Mouse (Mus musculus): ENCODE measurements around the gene Adam12. TPM values are rescaled to one million over a fixed set of nuclear protein-coding genes. Genes with fewer than 3 reads are reported as not detected.
A peak's percentile ranks its signal among the peaks of the same experiment; 100 is the strongest.

Adam12 gene
- total and polyA plus RNA-seq, 2 experiments, result 0.28 TPM

DNA sequence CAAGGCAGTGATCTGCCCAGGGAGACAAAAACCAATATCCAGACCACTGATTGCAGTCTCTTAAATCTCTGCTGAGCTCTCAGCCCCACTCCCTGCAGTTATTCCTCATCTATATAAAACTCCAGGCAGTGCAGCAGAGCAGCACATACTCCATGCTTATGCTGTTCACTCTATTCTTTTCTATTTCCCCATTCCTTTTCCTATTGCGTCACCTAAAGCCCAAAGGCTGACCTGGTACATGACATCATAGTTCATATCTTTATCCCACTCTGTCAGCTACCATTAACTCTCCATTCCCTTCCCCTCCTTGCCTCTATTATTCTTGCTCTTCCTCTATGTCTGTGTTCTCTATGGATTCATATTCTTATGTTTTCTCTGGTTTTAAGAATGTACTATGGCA lies 246.3 kb downstream of the Adam12 start:
- Histone ChIP-seq H3K4me1 (ENCODE audit: control insufficient read depth, insufficient read depth, low read length) (no peaks in the 10 kb centered on the region), H3K27ac (replicated peaks; ENCODE audit: insufficient read depth, low read depth, low read length) (no peak overlapping the region), H3K27me3 (ENCODE audit: control insufficient read depth, insufficient read depth, low read length) (no peaks in the 10 kb centered on the region), H3K9ac (ENCODE audit: low read depth, low read length) (no peak overlapping the region), H3K36me3 (ENCODE audit: control insufficient read depth, insufficient read depth, low read length) (no peaks in the 10 kb centered on the region), H3K4me3 (ENCODE audit: insufficient read depth, low read depth, low read length) (no peak overlapping the region), H3K79me2 (ENCODE audit: control insufficient read depth, insufficient read depth, low read length) (no peaks in the 10 kb centered on the region)
- TF ChIP-seq CTCF (IDR thresholded peaks at IDR 0.05; ENCODE audit: low read depth, low read length), result no peak
- TF ChIP-seq POLR2A (IDR thresholded peaks at IDR 0.05; ENCODE audit: extremely low read depth, insufficient read depth, low read length), result no peak
- 88% methylated on average over 1 of the region's 1 CpGs for WGBS
- DNase-seq (ENCODE audit: extremely low read depth, low read depth, low spot score), result no peak

GRCm38 (mm10) chr7:133976388-133977122 lies 255.4 kb downstream of the Adam12 start:
- Histone ChIP-seq H3K27me3 (ENCODE audit: control insufficient read depth, insufficient read depth, low read length) (no peaks in the 10 kb centered on the region), H3K36me3 (ENCODE audit: control insufficient read depth, insufficient read depth, low read length) (no peaks in the 10 kb centered on the region), H3K27ac (replicated peaks; ENCODE audit: insufficient read depth, low read depth, low read length) (no peak overlapping the region), H3K4me3 (ENCODE audit: insufficient read depth, low read depth, low read length) (no peak overlapping the region), H3K9ac (ENCODE audit: low read depth, low read length) (no peak overlapping the region), H3K79me2 (ENCODE audit: control insufficient read depth, insufficient read depth, low read length) (no peaks in the 10 kb centered on the region), H3K4me1 (ENCODE audit: control insufficient read depth, insufficient read depth, low read length) (no peaks in the 10 kb centered on the region)
- DNase-seq (ENCODE audit: extremely low read depth, low read depth, low spot score), result no peak
- no peak for TF ChIP-seq CTCF (IDR thresholded peaks at IDR 0.05; ENCODE audit: low read depth, low read length)
- no peak for TF ChIP-seq POLR2A (IDR thresholded peaks at IDR 0.05; ENCODE audit: extremely low read depth, insufficient read depth, low read length)
- 72% methylated on average over 8 of the region's 8 CpGs for WGBS

DNA sequence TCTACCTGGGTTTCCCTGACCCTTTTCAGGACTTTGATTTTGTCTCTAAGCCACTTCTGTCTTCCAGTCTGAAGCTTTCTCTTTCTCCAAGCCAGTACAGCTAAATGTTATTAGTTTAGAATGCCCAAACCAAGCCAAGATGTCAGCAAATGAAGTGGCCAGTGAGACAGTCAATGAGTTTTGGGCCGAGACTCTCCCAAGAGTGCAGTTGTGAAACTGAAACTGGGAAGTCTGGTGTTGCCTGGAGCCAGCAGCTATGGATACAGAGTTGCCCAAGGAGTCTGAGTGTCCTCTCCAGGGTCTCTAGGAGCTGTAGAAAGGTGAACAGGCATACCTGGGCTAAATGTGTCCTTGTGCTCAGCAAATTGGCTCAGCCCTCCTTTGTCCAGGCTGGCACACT lies 260.9 kb downstream of the Adam12 start:
- Histone ChIP-seq H3K27ac (replicated peaks; ENCODE audit: insufficient read depth, low read depth, low read length) (no peak overlapping the region), H3K36me3 (ENCODE audit: control insufficient read depth, insufficient read depth, low read length) (no peaks in the 10 kb centered on the region), H3K79me2 (ENCODE audit: control insufficient read depth, insufficient read depth, low read length) (no peaks in the 10 kb centered on the region), H3K4me3 (ENCODE audit: insufficient read depth, low read depth, low read length) (no peak overlapping the region), H3K9ac (ENCODE audit: low read depth, low read length) (no peak overlapping the region), H3K4me1 (ENCODE audit: control insufficient read depth, insufficient read depth, low read length) (no peaks in the 10 kb centered on the region), H3K27me3 (ENCODE audit: control insufficient read depth, insufficient read depth, low read length) (no peaks in the 10 kb centered on the region)
- peak; percentile 6 for DNase-seq (ENCODE audit: extremely low read depth, low read depth, low spot score)
- TF ChIP-seq CTCF (IDR thresholded peaks at IDR 0.05; ENCODE audit: low read depth, low read length) (no peak), POLR2A (IDR thresholded peaks at IDR 0.05; ENCODE audit: extremely low read depth, insufficient read depth, low read length) (no peak)
- 45% methylated on average over 1 of the region's 1 CpGs for WGBS

GRCm38 (mm10) chr7:133970407-133970806 lies 261.5 kb downstream of the Adam12 start:
- DNase-seq (ENCODE audit: extremely low read depth, low read depth, low spot score), result no peak
- no peak overlapping the region for H3K4me3 ChIP-seq (ENCODE audit: insufficient read depth, low read depth, low read length)
- H3K27ac ChIP-seq (replicated peaks; ENCODE audit: insufficient read depth, low read depth, low read length), result no peak overlapping the region
- H3K36me3 ChIP-seq (ENCODE audit: control insufficient read depth, insufficient read depth, low read length), result no peaks in the 10 kb centered on the region
- H3K9ac ChIP-seq (ENCODE audit: low read depth, low read length), result no peak overlapping the region
- no peaks in the 10 kb centered on the region for H3K79me2 ChIP-seq (ENCODE audit: control insufficient read depth, insufficient read depth, low read length)
- H3K4me1 ChIP-seq (ENCODE audit: control insufficient read depth, insufficient read depth, low read length), result no peaks in the 10 kb centered on the region
- TF ChIP-seq CTCF (IDR thresholded peaks at IDR 0.05; ENCODE audit: low read depth, low read length), result no peak
- WGBS, result 44% methylated on average over 5 of the region's 5 CpGs
- no peaks in the 10 kb centered on the region for H3K27me3 ChIP-seq (ENCODE audit: control insufficient read depth, insufficient read depth, low read length)

- WGBS, result 91% methylated on average over 5 of the region's 5 CpGs
- Histone ChIP-seq H3K27me3 (ENCODE audit: control insufficient read depth, insufficient read depth, low read length) (no peaks in the 10 kb centered on the region), H3K4me1 (ENCODE audit: control insufficient read depth, insufficient read depth, low read length) (no peaks in the 10 kb centered on the region), H3K27ac (replicated peaks; ENCODE audit: insufficient read depth, low read depth, low read length) (no peak overlapping the region), H3K79me2 (ENCODE audit: control insufficient read depth, insufficient read depth, low read length) (no peaks in the 10 kb centered on the region), H3K9ac (ENCODE audit: low read depth, low read length) (no peak overlapping the region), H3K36me3 (ENCODE audit: control insufficient read depth, insufficient read depth, low read length) (no peaks in the 10 kb centered on the region), H3K4me3 (ENCODE audit: insufficient read depth, low read depth, low read length) (no peak overlapping the region)
- no peak for DNase-seq (ENCODE audit: extremely low read depth, low read depth, low spot score)
- TF ChIP-seq POLR2A (IDR thresholded peaks at IDR 0.05; ENCODE audit: extremely low read depth, insufficient read depth, low read length), result no peak
- no peak for TF ChIP-seq CTCF (IDR thresholded peaks at IDR 0.05; ENCODE audit: low read depth, low read length)
Measured at GRCm38 (mm10) chr7:133967906-133968305, 264.0 kb downstream of the Adam12 start.

DNA sequence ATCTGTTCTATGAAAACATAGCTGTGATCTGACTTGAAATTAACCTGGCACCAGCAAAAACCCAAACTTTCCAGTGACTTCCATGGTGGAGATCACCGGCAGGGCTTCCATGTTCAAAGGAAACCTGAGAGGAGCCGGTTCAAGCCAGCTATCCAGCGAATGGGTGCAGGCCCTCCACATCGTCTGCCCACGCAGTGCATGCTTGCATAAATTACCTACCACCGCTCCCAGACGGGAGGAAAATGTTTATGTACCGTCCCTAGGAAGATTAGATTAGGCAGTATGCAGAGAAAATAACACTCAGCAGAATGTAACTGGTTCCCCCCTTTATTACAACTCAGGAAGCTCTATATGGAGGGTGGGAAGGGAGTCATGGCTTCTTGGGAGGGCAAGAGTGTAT lies 268.4 kb downstream of the Adam12 start:
- WGBS, result 67% methylated on average over 8 of the region's 8 CpGs
- no peaks in the 10 kb centered on the region for H3K36me3 ChIP-seq (ENCODE audit: control insufficient read depth, insufficient read depth, low read length)
- no peaks in the 10 kb centered on the region for H3K79me2 ChIP-seq (ENCODE audit: control insufficient read depth, insufficient read depth, low read length)
- H3K9ac ChIP-seq (ENCODE audit: low read depth, low read length), result no peak overlapping the region
- no peaks in the 10 kb centered on the region for H3K4me1 ChIP-seq (ENCODE audit: control insufficient read depth, insufficient read depth, low read length)
- H3K27me3 ChIP-seq (ENCODE audit: control insufficient read depth, insufficient read depth, low read length), result no peaks in the 10 kb centered on the region
- no peak for DNase-seq (ENCODE audit: extremely low read depth, low read depth, low spot score)
- H3K4me3 ChIP-seq (ENCODE audit: insufficient read depth, low read depth, low read length), result no peak overlapping the region
- H3K27ac ChIP-seq (replicated peaks; ENCODE audit: insufficient read depth, low read depth, low read length), result no peak overlapping the region
- TF ChIP-seq POLR2A (IDR thresholded peaks at IDR 0.05; ENCODE audit: extremely low read depth, insufficient read depth, low read length), result no peak
- no peak for TF ChIP-seq CTCF (IDR thresholded peaks at IDR 0.05; ENCODE audit: low read depth, low read length)
